Mouse (Mus musculus) midbrain, embryonic 10.5 days (tissue): ENCODE measurements around the gene Nudcd3. TPM values are rescaled to one million over a fixed set of nuclear protein-coding genes. Genes with fewer than 3 reads are reported as not detected.

Experiments used
- DNase-seq: peaks from one replicate; pipeline ENCODE4 v3.0.0-alpha.2; 2017; ENCODE audit warnings: low spot score
- H3K27ac ChIP-seq: fragments of 300-500 bp; sonication (generic); replicated peaks from 2 replicates; pipeline ENCODE4 v1.5.1; 2016; ENCODE audit warnings: mild to moderate bottlenecking
- H3K27me3 ChIP-seq: fragments of 300-500 bp; sonication (generic); 2 replicates; pipeline ENCODE4 v1.6.1; 2016; ENCODE audit warnings: low read depth, mild to moderate bottlenecking; ENCODE audit not compliant: poor library complexity, severe bottlenecking
- H3K36me3 ChIP-seq: fragments of 300-500 bp; sonication (generic); 2 replicates; pipeline ENCODE4 v1.6.1; 2016; ENCODE audit warnings: mild to moderate bottlenecking, moderate library complexity
- H3K4me1 ChIP-seq: fragments of 300-500 bp; sonication (generic); 2 replicates; pipeline ENCODE4 v1.6.1; 2016
- H3K4me3 ChIP-seq: fragments of 300-500 bp; sonication (generic); 2 replicates; pipeline ENCODE4 v1.5.1; 2016; ENCODE audit warnings: mild to moderate bottlenecking, moderate library complexity
- H3K9me3 ChIP-seq: fragments of 300-500 bp; sonication (generic); replicated peaks from 2 replicates; pipeline ENCODE4 v1.6.1; 2016; ENCODE audit warnings: mild to moderate bottlenecking
- WGBS: fragments of 180-500 bp; shearing (Covaris S2); methylation state at CpG from one replicate; pipeline ENCODE4 v1.1.7; 2016; 5-methylcytosine and 5-hydroxymethylcytosine counted together
- polyA plus RNA-seq: library from polyadenylated mRNA; unstranded; fragments of >200 nt; fragmentation: Nextera tagmentation; extraction: Ambion mirVana; gene quantifications from 2 replicates; pipeline ENCODE4 v1.2.1, GENCODE M21; 2016

Nudcd3 gene
- polyA plus RNA-seq, 1 experiment from 2014 or later, result 52.0 TPM

GRCm38 (mm10) chr11:6064215-6065045 is 135.8 kb downstream of the Nudcd3 start:
- 4% methylated on average over 30 of the region's 30 CpGs for WGBS
- Histone ChIP-seq H3K9me3 (no peaks in the 10 kb centered on the region), H3K4me3 (peak overlapping the region; percentile 59), H3K36me3 (no peaks in the 10 kb centered on the region), H3K4me1 (peaks cover 42% of the 10 kb centered on the region), H3K27me3 (peaks cover 81% of the 10 kb centered on the region), H3K27ac (no peak overlapping the region)
- no peak for DNase-seq

GRCm38 (mm10) chr11:6063501-6064214 is 136.6 kb downstream of the Nudcd3 start:
- H3K4me3 ChIP-seq, result 0 out of 2 replicates have a peak overlapping the region, but pooled peaks have one; percentile 59
- H3K27me3 ChIP-seq, result peaks cover 73% of the 10 kb centered on the region
- no peak for DNase-seq
- no peak overlapping the region for H3K27ac ChIP-seq
- no peaks in the 10 kb centered on the region for H3K36me3 ChIP-seq
- peaks cover 40% of the 10 kb centered on the region for H3K4me1 ChIP-seq
- H3K9me3 ChIP-seq, result no peaks in the 10 kb centered on the region
- WGBS, result 51% methylated on average over 17 of the region's 17 CpGs

- Histone ChIP-seq H3K27me3 (peaks cover 67% of the 10 kb centered on the region), H3K4me1 (peaks cover 34% of the 10 kb centered on the region), H3K9me3 (no peaks in the 10 kb centered on the region), H3K4me3 (no peak overlapping the region), H3K36me3 (no peaks in the 10 kb centered on the region), H3K27ac (no peak overlapping the region)
- 86% methylated on average over 7 of the region's 7 CpGs for WGBS
- DNase-seq, result no peak
Measured at GRCm38 (mm10) chr11:6063065-6063464, 137.2 kb downstream of the Nudcd3 start.

- H3K27me3 ChIP-seq, result peaks cover 60% of the 10 kb centered on the region
- no peaks in the 10 kb centered on the region for H3K9me3 ChIP-seq
- H3K4me3 ChIP-seq, result no peak overlapping the region
- H3K36me3 ChIP-seq, result no peaks in the 10 kb centered on the region
- 91% methylated on average over 11 of the region's 11 CpGs for WGBS
- H3K27ac ChIP-seq, result no peak overlapping the region
- peaks cover 32% of the 10 kb centered on the region for H3K4me1 ChIP-seq
- no peak for DNase-seq
Measured at GRCm38 (mm10) chr11:6062329-6062728, 137.9 kb downstream of the Nudcd3 start.

- no peak for DNase-seq
- Histone ChIP-seq H3K4me3 (no peak overlapping the region), H3K27me3 (peaks cover 55% of the 10 kb centered on the region), H3K36me3 (no peaks in the 10 kb centered on the region), H3K4me1 (peaks cover 32% of the 10 kb centered on the region), H3K27ac (no peak overlapping the region), H3K9me3 (no peaks in the 10 kb centered on the region)
- WGBS, result 89% methylated on average over 5 of the region's 5 CpGs
Measured at GRCm38 (mm10) chr11:6061891-6062290, 138.3 kb downstream of the Nudcd3 start.

GRCm38 (mm10) chr11:6059162-6059561 is 141.1 kb downstream of the Nudcd3 start:
- DNase-seq, result no peak
- no peaks in the 10 kb centered on the region for H3K9me3 ChIP-seq
- H3K27ac ChIP-seq, result no peak overlapping the region
- peaks cover 11% of the 10 kb centered on the region for H3K4me1 ChIP-seq
- peaks cover 28% of the 10 kb centered on the region for H3K27me3 ChIP-seq
- WGBS, result 92% methylated on average over 10 of the region's 10 CpGs
- H3K36me3 ChIP-seq, result no peaks in the 10 kb centered on the region
- H3K4me3 ChIP-seq, result no peak overlapping the region

Other genes starting within 250 kb of the Nudcd3 start
- gene Ykt6, start 244.7 kb downstream of the Nudcd3 start, polyA plus RNA-seq, result 54.5 and 60.4 TPM in 2 replicates
- gene Camk2b, start 134.1 kb downstream of the Nudcd3 start, polyA plus RNA-seq, result 0.81 and 2.1 TPM in 2 replicates
- 0.37 and 0.84 TPM in 2 replicates for gene A730071L15Rik, start 386 bp downstream of the Nudcd3 start, polyA plus RNA-seq
- not detected in 2 replicates for gene Npc1l1, start 29.7 kb upstream of the Nudcd3 start, polyA plus RNA-seq
- gene Ddx56, start 67.4 kb upstream of the Nudcd3 start, polyA plus RNA-seq, result 117 and 126 TPM in 2 replicates
- gene Tmed4, start 74.5 kb upstream of the Nudcd3 start, polyA plus RNA-seq, result 131 and 140 TPM in 2 replicates
- gene Ogdh, start 91.2 kb upstream of the Nudcd3 start, polyA plus RNA-seq, result 107 and 111 TPM in 2 replicates
- gene Zmiz2, start 188.7 kb upstream of the Nudcd3 start, polyA plus RNA-seq, result 13.8 and 18.6 TPM in 2 replicates
- gene Ppia, start 215.0 kb upstream of the Nudcd3 start, polyA plus RNA-seq, result 5,494 and 6,336 TPM in 2 replicates
- gene H2afv, start 244.0 kb upstream of the Nudcd3 start, polyA plus RNA-seq, result 961 and 1,033 TPM in 2 replicates